Mouse (Mus musculus): Measurements from ENCODE around the gene Abcg8. TPM values are rescaled to one million over a fixed set of nuclear protein-coding genes. Genes with fewer than 3 reads are reported as not detected.

Abcg8 gene
- total RNA-seq, 2 experiments from 2014 or later = not detected

- DNase-seq (ENCODE audit: low spot score in 2 of 2) = no peak
- intact Hi-C loops (cut with DNase I) = no loop called here
Measured at GRCm38 (mm10) chr17:84657422-84657732, 18.7 kb upstream of the Abcg8 start.

GRCm38 (mm10) chr17:84657782-84658181, 18.3 kb upstream of the Abcg8 start:
- no peak for DNase-seq (ENCODE audit: low spot score in 2 of 2)

GRCm38 (mm10) chr17:84658195-84658594, 17.9 kb upstream of the Abcg8 start:
- DNase-seq (ENCODE audit: low spot score in 2 of 2) = no peak
- intact Hi-C loops (cut with DNase I) = no loop called here

More at GRCm38 (mm10) chr17:84657782-84658181, 18.3 kb upstream of the Abcg8 start:
- intact Hi-C loops (cut with DNase I) = no loop called here

GRCm38 (mm10) chr17:84658951-84659350, 17.2 kb upstream of the Abcg8 start:
- DNase-seq (ENCODE audit: low spot score in 2 of 2) = no peak
- intact Hi-C loops (cut with DNase I) = no loop called here

- intact Hi-C loops (cut with DNase I) = loop anchor here (1.0 kb wide), 1 partner anchor 22 kb away; no protein-coding TSS in a partner anchor
- no peak for DNase-seq (ENCODE audit: low spot score in 2 of 2)
Measured at GRCm38 (mm10) chr17:84665053-84665452, 11.0 kb upstream of the Abcg8 start.

GRCm38 (mm10) chr17:84665691-84666090, 10.4 kb upstream of the Abcg8 start:
- intact Hi-C loops (cut with DNase I) = loop anchor here (1.0 kb wide), 1 partner anchor 22 kb away; no protein-coding TSS in a partner anchor
- DNase-seq (ENCODE audit: low spot score in 2 of 2) = no peak

- DNase-seq (ENCODE audit: low spot score in 2 of 2) = no peak
- intact Hi-C loops (cut with DNase I) = no loop called here
Measured at GRCm38 (mm10) chr17:84667848-84668247, 8.3 kb upstream of the Abcg8 start.

- no peak for DNase-seq (ENCODE audit: low spot score in 2 of 2)
- intact Hi-C loops (cut with DNase I) = no loop called here
Measured at GRCm38 (mm10) chr17:84672376-84673369, 3.4 kb upstream of the Abcg8 start.

- no peak for DNase-seq (ENCODE audit: low spot score in 2 of 2)
- intact Hi-C loops (cut with DNase I) = no loop called here
Measured at GRCm38 (mm10) chr17:84674048-84674447, 2.1 kb upstream of the Abcg8 start.

GRCm38 (mm10) chr17:84675204-84675603, 898 bp upstream of the Abcg8 start:
- DNase-seq (ENCODE audit: low spot score in 2 of 2) = peak in 1 of 2 experiments; percentile 18
- intact Hi-C loops (cut with DNase I) = no loop called here

- intact Hi-C loops (cut with DNase I) = no loop called here
- DNase-seq (ENCODE audit: low spot score in 2 of 2) = no peak
Measured at GRCm38 (mm10) chr17:84677595-84677994, 1.5 kb downstream of the Abcg8 start.

- intact Hi-C loops (cut with DNase I) = no loop called here
- DNase-seq (ENCODE audit: low spot score in 2 of 2) = no peak
Measured at GRCm38 (mm10) chr17:84681670-84682069, 5.6 kb downstream of the Abcg8 start.

- intact Hi-C loops (cut with DNase I) = no loop called here
Measured at GRCm38 (mm10) chr17:84682734-84683717, 6.9 kb downstream of the Abcg8 start, which contains the start of gene Abcg5. Gene Abcg5 (minus strand): TSS chr17:84683011.

GRCm38 (mm10) chr17:84684284-84684683, 8.2 kb downstream of the Abcg8 start:
- intact Hi-C loops (cut with DNase I) = no loop called here
- DNase-seq (ENCODE audit: low spot score in 2 of 2) = no peak

More at GRCm38 (mm10) chr17:84682734-84683717, 6.9 kb downstream of the Abcg8 start, which contains the start of gene Abcg5:
- no peak for DNase-seq (ENCODE audit: low spot score in 2 of 2)

GRCm38 (mm10) chr17:84685286-84685685, 9.2 kb downstream of the Abcg8 start:
- intact Hi-C loops (cut with DNase I) = no loop called here
- DNase-seq (ENCODE audit: low spot score in 2 of 2) = no peak

GRCm38 (mm10) chr17:84687994-84688393, 11.9 kb downstream of the Abcg8 start:
- DNase-seq (ENCODE audit: low spot score in 2 of 2) = no peak
- intact Hi-C loops (cut with DNase I) = loop anchor here (1.0 kb wide), 1 partner anchor 23 kb away; no protein-coding TSS in a partner anchor

- intact Hi-C loops (cut with DNase I) = no loop called here
- no peak for DNase-seq (ENCODE audit: low spot score in 2 of 2)
Measured at GRCm38 (mm10) chr17:84688834-84689233, 12.7 kb downstream of the Abcg8 start.

GRCm38 (mm10) chr17:84689316-84689715, 13.2 kb downstream of the Abcg8 start:
- intact Hi-C loops (cut with DNase I) = no loop called here
- no peak for DNase-seq (ENCODE audit: low spot score in 2 of 2)

- intact Hi-C loops (cut with DNase I) = no loop called here
- no peak for DNase-seq (ENCODE audit: low spot score in 2 of 2)
Measured at GRCm38 (mm10) chr17:84690111-84690510, 14.0 kb downstream of the Abcg8 start.

GRCm38 (mm10) chr17:84693741-84694140, 17.6 kb downstream of the Abcg8 start:
- intact Hi-C loops (cut with DNase I) = no loop called here
- no peak for DNase-seq (ENCODE audit: low spot score in 2 of 2)
